Mouse (Mus musculus) forebrain, embryonic 14.5 days (tissue): Measurements from ENCODE around the gene 1700001F09Rik. TPM values are rescaled to one million over a fixed set of nuclear protein-coding genes. Genes with fewer than 3 reads are reported as not detected.
"Not testable (repeated sequence)": the region's sequence is repeated elsewhere in the genome, so short reads cannot be mapped to it uniquely, and the experiment has no call there.

Experiments
- ATAC-seq: fragments of 200-750 bp; cut with Nextera tagmentation; 2 replicates; pipeline ENCODE4 v1.8.0; 2017; ENCODE audit warnings: mild to moderate bottlenecking, moderate library complexity
- DNase-seq: peaks from one replicate; pipeline ENCODE4 v3.0.0-alpha.2; 2015; ENCODE audit warnings: low spot score
- H3K27ac ChIP-seq: fragments of 300-500 bp; sonication (generic); 2 replicates; pipeline ENCODE4 v1.5.1; 2014; ENCODE audit warnings: low read depth, mild to moderate bottlenecking, control low read depth, low read length, moderate library complexity
- H3K27me3 ChIP-seq: fragments of 300-500 bp; sonication (generic); replicated peaks from 2 replicates; pipeline ENCODE4 v1.6.1; 2014; ENCODE audit warnings: low read length, control low read depth, mixed read lengths; ENCODE audit not compliant: control insufficient read depth, insufficient read depth
- H3K36me3 ChIP-seq: fragments of 300-500 bp; sonication (generic); 2 replicates; pipeline ENCODE4 v1.6.1; 2014; ENCODE audit warnings: low read length, control low read depth; ENCODE audit not compliant: control insufficient read depth, insufficient read depth
- H3K4me1 ChIP-seq: fragments of 300-500 bp; sonication (generic); 2 replicates; pipeline ENCODE4 v1.6.1; 2014; ENCODE audit warnings: antibody characterized with exemption, low read length, control low read depth; ENCODE audit not compliant: control insufficient read depth, insufficient read depth
- H3K4me2 ChIP-seq: fragments of 300-500 bp; sonication (generic); 2 replicates; pipeline ENCODE4 v1.6.1; 2014; ENCODE audit warnings: mild to moderate bottlenecking, control low read depth, low read length
- H3K4me3 ChIP-seq: fragments of 300-500 bp; sonication (generic); 2 replicates; pipeline ENCODE4 v1.5.1; 2014; ENCODE audit warnings: low read depth, low read length, control low read depth
- H3K9ac ChIP-seq: fragments of 300-500 bp; sonication (generic); 2 replicates; pipeline ENCODE4 v1.6.1; 2014; ENCODE audit warnings: mild to moderate bottlenecking, low read length, control low read depth, moderate library complexity
- H3K9me3 ChIP-seq: fragments of 300-500 bp; sonication (generic); replicated peaks from 2 replicates; pipeline ENCODE4 v1.6.1; 2016; ENCODE audit warnings: low read length, control low read depth, mixed read lengths; ENCODE audit not compliant: control insufficient read depth
- WGBS: fragments of 180-500 bp; shearing (Covaris S2); extraction: QIAGEN DNeasy Blood & Tissue Kit; methylation state at CpG from one replicate; pipeline ENCODE4 v1.1.7; 2014; 5-methylcytosine and 5-hydroxymethylcytosine counted together
- polyA plus RNA-seq: library from polyadenylated mRNA; unstranded; fragments of >200 nt; fragmentation: Nextera tagmentation; extraction: Ambion mirVana; gene quantifications from 2 replicates; pipeline ENCODE4 v1.2.1, GENCODE M21; 2014

1700001F09Rik gene
- polyA plus RNA-seq: not detected in 2 replicates

DNA sequence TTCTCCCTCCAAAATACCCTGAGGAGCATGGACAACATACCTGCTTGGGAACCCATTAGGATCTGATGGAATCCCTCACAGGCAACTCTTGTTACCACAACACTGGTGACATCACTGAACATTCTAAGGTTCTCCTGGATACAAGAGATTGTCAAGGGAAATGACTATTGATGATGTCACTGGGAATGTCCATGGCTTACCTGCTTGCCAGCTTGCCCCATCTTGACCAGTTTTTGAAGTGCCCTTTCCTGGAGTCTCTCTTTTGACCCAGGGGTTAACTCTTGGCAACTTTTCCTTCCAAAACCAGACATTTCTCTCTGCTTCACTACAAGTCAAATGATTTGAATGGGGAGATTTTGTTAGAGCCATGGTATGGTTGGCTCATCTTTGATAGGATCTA lies at the start of gene 1700001F09Rik:
Gene 1700001F09Rik, minus strand, starts transcription at position 101 of the 400 bp plus-strand sequence.
- H3K9ac ChIP-seq, DNase-seq, H3K36me3 ChIP-seq, H3K4me2 ChIP-seq, ATAC-seq, H3K27ac ChIP-seq, H3K27me3 ChIP-seq, H3K9me3 ChIP-seq, H3K4me1 ChIP-seq, H3K4me3 ChIP-seq: not testable (repeated sequence)

DNA sequence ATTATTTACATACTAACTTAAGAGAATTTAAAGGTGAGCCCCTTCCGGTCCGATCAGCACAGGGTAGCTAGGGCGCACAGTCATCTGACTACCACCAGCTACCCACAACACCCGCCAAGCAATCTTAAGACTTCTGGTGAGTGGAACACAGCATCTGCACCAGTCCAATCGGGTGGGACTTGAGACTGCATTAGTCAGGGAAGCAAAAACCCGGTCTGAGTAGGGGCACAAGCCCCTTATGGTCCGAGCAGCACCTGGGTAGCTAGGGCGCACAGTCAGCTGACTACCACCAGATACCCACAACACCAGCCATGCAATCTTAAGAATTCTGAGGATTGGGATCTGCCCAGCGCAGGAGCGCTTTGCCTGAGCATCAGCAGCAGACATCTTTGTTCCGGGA lies 14.1 kb upstream of the 1700001F09Rik start:
- not testable (repeated sequence) for H3K27me3 ChIP-seq, H3K9me3 ChIP-seq, H3K27ac ChIP-seq, H3K9ac ChIP-seq, H3K4me3 ChIP-seq, DNase-seq, ATAC-seq, H3K36me3 ChIP-seq, H3K4me2 ChIP-seq, H3K4me1 ChIP-seq
- 88% methylated on average over 11 of the region's 11 CpGs for WGBS

GRCm38 (mm10) chr14:43359246-43359645 lies 11.6 kb upstream of the 1700001F09Rik start:
- not testable (repeated sequence) for H3K9ac ChIP-seq, H3K27ac ChIP-seq, ATAC-seq, H3K4me3 ChIP-seq, H3K27me3 ChIP-seq, H3K4me1 ChIP-seq, DNase-seq, H3K36me3 ChIP-seq, H3K4me2 ChIP-seq, H3K9me3 ChIP-seq
- 80% methylated on average over 1 of the region's 1 CpGs for WGBS

- not testable (repeated sequence) for H3K27me3 ChIP-seq, H3K9ac ChIP-seq, H3K4me1 ChIP-seq, H3K4me3 ChIP-seq, H3K9me3 ChIP-seq, H3K36me3 ChIP-seq, DNase-seq, H3K27ac ChIP-seq, ATAC-seq, H3K4me2 ChIP-seq
Measured at GRCm38 (mm10) chr14:43357496-43357895, 9.9 kb upstream of the 1700001F09Rik start.

GRCm38 (mm10) chr14:43352944-43353343 lies 5.3 kb upstream of the 1700001F09Rik start:
- H3K4me2 ChIP-seq, ATAC-seq, H3K9ac ChIP-seq, H3K9me3 ChIP-seq, H3K36me3 ChIP-seq, DNase-seq, H3K27me3 ChIP-seq, H3K4me3 ChIP-seq, H3K4me1 ChIP-seq, H3K27ac ChIP-seq: not testable (repeated sequence)
- 82% methylated on average over 2 of the region's 2 CpGs for WGBS

DNA sequence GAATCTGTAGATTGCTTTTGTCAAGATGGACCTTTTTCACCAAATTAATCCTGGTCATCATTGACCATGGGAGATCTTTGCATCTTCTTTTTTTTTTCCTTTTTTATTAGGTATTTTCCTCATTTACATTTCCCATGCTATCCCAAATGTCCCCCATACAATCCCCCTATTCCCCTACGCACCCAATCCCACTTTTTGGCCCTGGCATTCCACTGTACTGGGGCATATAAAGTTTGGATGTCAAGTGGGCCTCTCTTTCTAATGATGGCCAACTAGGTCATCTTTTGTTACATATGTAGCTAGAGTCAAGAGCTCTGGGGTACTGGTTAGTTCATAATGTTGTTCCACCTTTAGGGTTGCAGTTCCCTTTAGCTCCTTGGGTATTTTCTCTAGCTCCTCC lies 10.0 kb downstream of the 1700001F09Rik start:
- not testable (repeated sequence) for H3K4me3 ChIP-seq, H3K4me1 ChIP-seq, H3K36me3 ChIP-seq, DNase-seq, ATAC-seq, H3K4me2 ChIP-seq, H3K9me3 ChIP-seq, H3K27ac ChIP-seq, H3K27me3 ChIP-seq, H3K9ac ChIP-seq
- WGBS: 60% methylated on average over 1 of the region's 1 CpGs

- not testable (repeated sequence) for H3K27me3 ChIP-seq, H3K36me3 ChIP-seq, H3K9me3 ChIP-seq, DNase-seq, H3K27ac ChIP-seq, ATAC-seq, H3K9ac ChIP-seq, H3K4me2 ChIP-seq, H3K4me3 ChIP-seq, H3K4me1 ChIP-seq
- WGBS: 91% methylated on average over 9 of the region's 11 CpGs
Measured at GRCm38 (mm10) chr14:43331362-43331880, 16.2 kb downstream of the 1700001F09Rik start.

GRCm38 (mm10) chr14:43328603-43329002 lies 19.0 kb downstream of the 1700001F09Rik start:
- H3K4me3 ChIP-seq, H3K9me3 ChIP-seq, ATAC-seq, H3K27me3 ChIP-seq, H3K4me2 ChIP-seq, H3K27ac ChIP-seq, H3K36me3 ChIP-seq, H3K9ac ChIP-seq, DNase-seq, H3K4me1 ChIP-seq: not testable (repeated sequence)
- WGBS: 72% methylated on average over 2 of the region's 2 CpGs

GRCm38 (mm10) chr14:43319516-43319915 lies 28.1 kb downstream of the 1700001F09Rik start:
- not testable (repeated sequence) for H3K9ac ChIP-seq, H3K36me3 ChIP-seq, H3K4me1 ChIP-seq, DNase-seq, H3K27ac ChIP-seq, H3K4me3 ChIP-seq, ATAC-seq, H3K27me3 ChIP-seq, H3K4me2 ChIP-seq, H3K9me3 ChIP-seq
